Mouse (Mus musculus) liver, postnatal 0 days (tissue): ENCODE data around the gene Ybey.

Experiments used
- CTCF ChIP-seq: sonication (generic); IDR thresholded peaks from 2 replicates; pipeline ENCODE4 v1.5.1; 2016; ENCODE audit warnings: antibody characterized with exemption, low read depth
- EP300 ChIP-seq: IDR thresholded peaks from 2 replicates; pipeline ENCODE4 v1.6.1; 2016; ENCODE audit warnings: antibody characterized with exemption, low read depth, mild to moderate bottlenecking

DNA sequence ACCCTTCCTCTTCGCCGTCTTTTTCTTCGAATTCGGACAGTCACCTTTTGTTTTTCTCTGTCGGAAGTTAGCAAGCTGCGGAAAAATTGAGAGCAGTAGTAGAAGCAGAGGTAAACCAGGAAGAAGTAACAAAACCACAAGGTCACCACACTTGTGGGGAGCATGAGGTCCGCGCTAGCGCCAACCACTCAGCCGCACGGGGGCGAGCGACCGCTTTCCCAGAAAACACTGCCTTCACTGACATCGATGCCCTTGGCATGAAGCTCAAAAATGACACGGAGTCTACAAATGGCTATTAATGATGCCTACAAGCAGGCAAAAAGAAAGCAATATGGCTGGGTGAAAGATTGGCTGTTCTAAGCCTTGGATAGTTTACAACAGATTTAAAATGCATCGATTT, 28.6 kb downstream of the Ybey start, which contains the start of gene AC141477.1:
- TF ChIP-seq CTCF (no peak), EP300 (no peak)
